Mouse (Mus musculus): ENCODE results near the gene Rcc1l. TPM values are rescaled to one million over a fixed set of nuclear protein-coding genes. Genes with fewer than 3 reads are reported as not detected.

The Rcc1l gene
- total RNA-seq, 2 experiments from 2014 or later = 0.96 to 1.3 TPM

- no peak for ATAC-seq (replicated peaks; ENCODE audit: low FRiP score, poor library complexity, severe bottlenecking)
These were observed 55.3 kb downstream of the Rcc1l start for GRCm38 (mm10) chr5:134121138-134121892.

GRCm38 (mm10) chr5:134120135-134120534 lies 56.4 kb downstream of the Rcc1l start:
- ATAC-seq (replicated peaks; ENCODE audit: low FRiP score, poor library complexity, severe bottlenecking) = no peak

- ATAC-seq (replicated peaks; ENCODE audit: low FRiP score, poor library complexity, severe bottlenecking) = no peak
These were observed 57.0 kb downstream of the Rcc1l start for GRCm38 (mm10) chr5:134119481-134120120.

GRCm38 (mm10) chr5:134118798-134119407 lies 57.7 kb downstream of the Rcc1l start:
- ATAC-seq (replicated peaks; ENCODE audit: low FRiP score, poor library complexity, severe bottlenecking) = no peak

GRCm38 (mm10) chr5:134115639-134116259 lies 60.8 kb downstream of the Rcc1l start:
- ATAC-seq (replicated peaks; ENCODE audit: low FRiP score, poor library complexity, severe bottlenecking) = no peak

- no peak for ATAC-seq (replicated peaks; ENCODE audit: low FRiP score, poor library complexity, severe bottlenecking)
These were observed 61.6 kb downstream of the Rcc1l start for GRCm38 (mm10) chr5:134114981-134115380.

GRCm38 (mm10) chr5:134105829-134106228 lies 70.7 kb downstream of the Rcc1l start:
- ATAC-seq (replicated peaks; ENCODE audit: low FRiP score, poor library complexity, severe bottlenecking) = no peak

GRCm38 (mm10) chr5:134102720-134103119 lies 73.9 kb downstream of the Rcc1l start:
- no peak for ATAC-seq (replicated peaks; ENCODE audit: low FRiP score, poor library complexity, severe bottlenecking)

- ATAC-seq (replicated peaks; ENCODE audit: low FRiP score, poor library complexity, severe bottlenecking) = no peak
These were observed 74.7 kb downstream of the Rcc1l start for GRCm38 (mm10) chr5:134101883-134102282.

- no peak for ATAC-seq (replicated peaks; ENCODE audit: low FRiP score, poor library complexity, severe bottlenecking)
These were observed 75.3 kb downstream of the Rcc1l start for GRCm38 (mm10) chr5:134101322-134101721.

GRCm38 (mm10) chr5:134100232-134100771 lies 76.3 kb downstream of the Rcc1l start:
- ATAC-seq (replicated peaks; ENCODE audit: low FRiP score, poor library complexity, severe bottlenecking) = no peak

GRCm38 (mm10) chr5:134099496-134100211 lies 76.9 kb downstream of the Rcc1l start, which contains the start of gene Castor2:
Castor2 (plus strand) TSS chr5:134099711.
- ATAC-seq (replicated peaks; ENCODE audit: low FRiP score, poor library complexity, severe bottlenecking) = no peak

GRCm38 (mm10) chr5:134098976-134099375 lies 77.6 kb downstream of the Rcc1l start:
- no peak for ATAC-seq (replicated peaks; ENCODE audit: low FRiP score, poor library complexity, severe bottlenecking)

- ATAC-seq (replicated peaks; ENCODE audit: low FRiP score, poor library complexity, severe bottlenecking) = no peak
These were observed 78.2 kb downstream of the Rcc1l start for GRCm38 (mm10) chr5:134098341-134098902.

Other genes starting within 250 kb of the Rcc1l start
- gene Castor2, start 77.1 kb downstream of the Rcc1l start, total RNA-seq (2015; ENCODE audit: low replicate concordance) = 1.3 TPM in 1 of 2 replicates, not detected in the other
- 0.09 and 0.28 TPM in 2 replicates for gene Castor2, start 77.1 kb downstream of the Rcc1l start, total RNA-seq (2017; ENCODE audit: low replicate concordance)
- gene Gtf2ird2, start 7.2 kb upstream of the Rcc1l start, total RNA-seq (2015; ENCODE audit: low replicate concordance) = 2.5 TPM in 1 of 2 replicates, not detected in the other
- 1.2 and 1.7 TPM in 2 replicates for gene Gtf2ird2, start 7.2 kb upstream of the Rcc1l start, total RNA-seq (2017; ENCODE audit: low replicate concordance)
- gene Ncf1, start 52.9 kb upstream of the Rcc1l start, total RNA-seq (2015; ENCODE audit: low replicate concordance) = 101 and 103 TPM in 2 replicates
- 91.7 and 92.6 TPM in 2 replicates for gene Ncf1, start 52.9 kb upstream of the Rcc1l start, total RNA-seq (2017; ENCODE audit: low replicate concordance)
- gene Gtf2i, start 138.0 kb upstream of the Rcc1l start, total RNA-seq (2015; ENCODE audit: low replicate concordance) = 9.0 and 28.4 TPM in 2 replicates
- gene Gtf2i, start 138.0 kb upstream of the Rcc1l start, total RNA-seq (2017; ENCODE audit: low replicate concordance) = 10.7 and 11.2 TPM in 2 replicates